10 mouse cellular contexts compared by ENCODE assay signal in genomic region chr15:25302671-25303294, GRCm38 (mm10).
DNase-seq lines count a peak whose midpoint lies in the region; ATAC-seq and TF ChIP-seq lines count a peak whose summit lies in the region.
"Had no signal": no experiment of that assay in that cellular context is flagged by ENCODE, and none has a peak within 500 bp of the region (broad histone marks: within the 10 kb centered on the region; RNA-seq: fewer than 3 reads in every experiment).

No protein-coding gene starts in this region.

- no peaks in the 10 kb centered on the region for H3K36me3 ChIP-seq in heart, adult 2 months (ENCODE audit: control insufficient read depth, insufficient read depth, low read length)
- H3K36me3 ChIP-seq in heart, embryonic 12.5 days, result no peaks in the 10 kb centered on the region
- H3K36me3 ChIP-seq: midbrain, embryonic 10.5 days had no signal

- ATAC-seq in heart, embryonic 12.5 days (ENCODE audit: insufficient number of reproducible peaks, low FRiP score), result no peak
- peak; percentile 71 for ATAC-seq in monocyte, adult 5-6 weeks (replicated peaks; ENCODE audit: insufficient number of reproducible peaks, low FRiP score, low TSS enrichment, poor library complexity, severe bottlenecking)

- no peak overlapping the region for H3K27ac ChIP-seq in heart, adult 2 months
- no peak overlapping the region for H3K27ac ChIP-seq in heart, embryonic 12.5 days (ENCODE audit: poor library complexity, severe bottlenecking)
- H3K27ac ChIP-seq in bone marrow macrophage, adult 2 months (ENCODE audit: insufficient read depth, low read depth, low read length), result peak overlapping the region; percentile 96
- H3K27ac ChIP-seq: midbrain, embryonic 10.5 days had no signal

- H3K79me2 ChIP-seq in heart, adult 2 months (replicated peaks; ENCODE audit: control insufficient read depth, insufficient read depth, low read length), result no peaks in the 10 kb centered on the region

- no peaks in the 10 kb centered on the region for H3K27me3 ChIP-seq in heart, adult 2 months (ENCODE audit: control insufficient read depth, insufficient read depth, low read length)
- H3K27me3 ChIP-seq in heart, embryonic 12.5 days (replicated peaks), result no peaks in the 10 kb centered on the region

- H3K4me1 ChIP-seq in heart, adult 2 months (ENCODE audit: control insufficient read depth, insufficient read depth, low read length), result peaks cover 2% of the 10 kb centered on the region; the same call in 1 of the 2 replicates
- H3K4me1 ChIP-seq in heart, embryonic 12.5 days (replicated peaks), result peaks cover 5% of the 10 kb centered on the region; the same call in 1 of the 2 replicates
- H3K4me1 ChIP-seq in bone marrow macrophage, adult 2 months (ENCODE audit: control insufficient read depth, insufficient read depth, low read length), result peaks cover 22% of the 10 kb centered on the region
- H3K4me1 ChIP-seq: midbrain, embryonic 10.5 days had no signal

- intact Hi-C loops in heart, adult 2 months (cut with DNase I), result no loop called here

- TF ChIP-seq POLR2A in heart, adult 2 months (IDR thresholded peaks at IDR 0.05; ENCODE audit: insufficient read depth, low read depth, low read length), result no peak
- TF ChIP-seq POLR2A in bone marrow macrophage, adult 2 months (IDR thresholded peaks at IDR 0.05; ENCODE audit: borderline replicate concordance, low read depth, low read length), result no peak

- no peaks in the 10 kb centered on the region for H3K9me3 ChIP-seq in heart, embryonic 12.5 days (replicated peaks)
- H3K9me3 ChIP-seq: midbrain, embryonic 10.5 days had no signal

- no peak overlapping the region for H3K9ac ChIP-seq in heart, adult 2 months (ENCODE audit: low read depth, low read length)
- no peak overlapping the region for H3K9ac ChIP-seq in heart, embryonic 12.5 days

- WGBS in heart, adult 2 months, result 21% methylated on average over 8 of the region's 8 CpGs
- WGBS in heart, embryonic 12.5 days, result 42% methylated on average over 8 of the region's 8 CpGs

- no peak for TF ChIP-seq CTCF in heart, adult 2 months (IDR thresholded peaks at IDR 0.05)
- TF ChIP-seq CTCF in bone marrow macrophage, adult 2 months (IDR thresholded peaks at IDR 0.05; ENCODE audit: low read depth, low read length), result no peak

- DNase-seq in heart, adult 2 months, result peak; percentile 21 to 28
- peak; percentile 9 for DNase-seq in thymus, postnatal 25 days
- DNase-seq in thymus, postnatal 10 days (ENCODE audit: low spot score in 2 of 2), result no peak
- DNase-seq in urinary bladder, adult 2 months (ENCODE audit: low spot score), result no peak
- DNase-seq in gastrocnemius, adult 18-20 months (ENCODE audit: low spot score), result no peak
- DNase-seq: kidney, postnatal 36 days had no signal

- H3K4me3 ChIP-seq in heart, adult 2 months, result no peak overlapping the region
- H3K4me3 ChIP-seq in heart, embryonic 12.5 days, result no peak overlapping the region
- peak overlapping the region; percentile 35 for H3K4me3 ChIP-seq in bone marrow macrophage, adult 2 months (ENCODE audit: insufficient read depth, low read length)
- H3K4me3 ChIP-seq: midbrain, embryonic 10.5 days had no signal

- TF ChIP-seq EP300 in heart, adult 2 months (IDR thresholded peaks at IDR 0.05; ENCODE audit: insufficient read depth, low read depth, low read length), result no peak

- H3K4me2 ChIP-seq in heart, embryonic 12.5 days, result no peak overlapping the region

Comparison
In these comparisons a context has a peak if more than half of its experiments do, and no peak if none do; other contexts are left out.
1. DNase-seq: peak in heart, adult 2 months (2 of 2) and thymus, postnatal 25 days (single experiment); none in thymus, postnatal 10 days (0 of 2), urinary bladder, adult 2 months (single experiment) and gastrocnemius, adult 18-20 months (single experiment).